Mouse (Mus musculus) ES-E14 (cell line): ENCODE data around the gene Cry2. TPM values are rescaled to one million over a fixed set of nuclear protein-coding genes. Genes with fewer than 3 reads are reported as not detected.
A peak's percentile ranks its signal among the peaks of the same experiment; 100 is the strongest.

Experiments
- DNase-seq: peaks from one replicate; pipeline ENCODE4 v3.0.0-alpha.2; 2013; ENCODE audit warnings: low read depth, low spot score
- H3K27ac ChIP-seq: 2 replicates; pipeline ENCODE4 v1.5.1; 2012; ENCODE audit warnings: low read depth, mild to moderate bottlenecking, low read length, moderate library complexity, mixed read lengths; ENCODE audit not compliant: poor library complexity, insufficient read depth, severe bottlenecking
- H3K36me3 ChIP-seq: 2 replicates; pipeline ENCODE4 v1.6.1; 2012; ENCODE audit warnings: mild to moderate bottlenecking, low read length, moderate library complexity, mixed read lengths; ENCODE audit not compliant: control insufficient read depth, poor library complexity, insufficient read depth, severe bottlenecking
- H3K4me1 ChIP-seq, 2 experiments: fragments of 150-350 bp in 1 of 2; sonication (generic) in 1 of 2; 2 replicates each; pipeline ENCODE4 v1.6.1; 2012; ENCODE audit warnings: low read length in 2 of 2, mild to moderate bottlenecking in 1 of 2, mixed read lengths in 1 of 2; ENCODE audit not compliant: control insufficient read depth in 2 of 2, insufficient read depth in 2 of 2, poor library complexity in 1 of 2
- H3K4me3 ChIP-seq, 2 experiments: fragments of 150-350 bp in 1 of 2; sonication (generic) in 1 of 2; 2 replicates each; pipeline ENCODE4 v1.5.1; 2012; ENCODE audit warnings: low read length in 2 of 2, low read depth in 1 of 2, mild to moderate bottlenecking in 1 of 2, mixed read lengths in 1 of 2; ENCODE audit not compliant: insufficient read depth in 1 of 2, poor library complexity in 1 of 2, severe bottlenecking in 1 of 2
- H3K9ac ChIP-seq: 2 replicates; pipeline ENCODE4 v1.6.1; 2012; ENCODE audit warnings: low read depth, mild to moderate bottlenecking, low read length, mixed read lengths; ENCODE audit not compliant: poor library complexity, insufficient read depth, severe bottlenecking
- H3K9me3 ChIP-seq: fragments of 150-350 bp; sonication (generic); 2 replicates; pipeline ENCODE4 v1.6.1; 2012; ENCODE audit warnings: low read depth, mild to moderate bottlenecking, low read length; ENCODE audit not compliant: control insufficient read depth, insufficient read depth
- CHD2 ChIP-seq: IDR thresholded peaks from 2 replicates; pipeline ENCODE4 v1.6.1; 2014; ENCODE audit warnings: mild to moderate bottlenecking, low read depth, low read length, inconsistent platforms
- HCFC1 ChIP-seq: IDR thresholded peaks from 2 replicates; pipeline ENCODE4 v1.6.1; 2012; ENCODE audit warnings: low read length, inconsistent platforms, borderline replicate concordance; ENCODE audit not compliant: insufficient read depth
- MAFK ChIP-seq: IDR thresholded peaks from 2 replicates; pipeline ENCODE4 v1.6.1; 2014; ENCODE audit warnings: mild to moderate bottlenecking, low read depth, low read length, inconsistent platforms; ENCODE audit not compliant: insufficient read depth
- ZC3H11A ChIP-seq: IDR thresholded peaks from 2 replicates; pipeline ENCODE4 v1.6.1; 2012; ENCODE audit warnings: low read depth, mild to moderate bottlenecking, inconsistent platforms, low read length, borderline replicate concordance
- ZNF384 ChIP-seq: IDR thresholded peaks from 2 replicates; pipeline ENCODE4 v1.6.1; 2012; ENCODE audit warnings: low read depth, low read length, inconsistent platforms
- in situ Hi-C, 2 experiments: fragments of 600-800 bp; cut with MboI; formaldehyde crosslinking; loops; one replicate each; pipeline ENCODE4 v1.15.1; 2025; ENCODE audit warnings: low sequenced_read_pairs in 2 of 2, inconsistent platforms in 1 of 2; ENCODE audit not compliant: unreplicated experiment in 2 of 2
- total RNA-seq: library from RNA; depleted of rRNA; stranded (reverse); fragments of 300-350 nt; gene quantifications from 2 replicates; pipeline ENCODE4 v1.2.3, GENCODE M21; 2012

The Cry2 gene
- total RNA-seq, 1 experiment: 11.7 TPM

- Histone ChIP-seq H3K36me3 (peaks cover 22% of the 10 kb centered on the region; the same call in 1 of the 2 replicates), H3K4me1 (peaks cover 2 to 14% of the 10 kb centered on the region in 2 experiments; a peak in 1 of 4 replicates), H3K4me3 (no peak overlapping the region), H3K9ac (no peak overlapping the region), H3K27ac (no peak overlapping the region), H3K9me3 (no peaks in the 10 kb centered on the region)
- in situ Hi-C loops: no loop called here
- TF ChIP-seq MAFK (no peak), CHD2 (no peak), ZNF384 (no peak), ZC3H11A (no peak)
- DNase-seq: no peak
Measured at GRCm38 (mm10) chr2:92388081-92388517, 45.7 kb downstream of the Cry2 start.

GRCm38 (mm10) chr2:92387646-92388045, 46.2 kb downstream of the Cry2 start:
- H3K9ac ChIP-seq: no peak overlapping the region
- in situ Hi-C loops: no loop called here
- no peak for DNase-seq
- H3K9me3 ChIP-seq: no peaks in the 10 kb centered on the region
- H3K27ac ChIP-seq: no peak overlapping the region
- H3K4me1 ChIP-seq: peaks cover 2 to 11% of the 10 kb centered on the region in 2 experiments; a peak in 1 of 4 replicates
- peaks cover 22% of the 10 kb centered on the region; the same call in 1 of the 2 replicates for H3K36me3 ChIP-seq
- no peak for TF ChIP-seq CHD2
- no peak for TF ChIP-seq ZNF384
- TF ChIP-seq MAFK: no peak
- no peak for TF ChIP-seq HCFC1
- no peak for TF ChIP-seq ZC3H11A
- no peak overlapping the region for H3K4me3 ChIP-seq

DNA sequence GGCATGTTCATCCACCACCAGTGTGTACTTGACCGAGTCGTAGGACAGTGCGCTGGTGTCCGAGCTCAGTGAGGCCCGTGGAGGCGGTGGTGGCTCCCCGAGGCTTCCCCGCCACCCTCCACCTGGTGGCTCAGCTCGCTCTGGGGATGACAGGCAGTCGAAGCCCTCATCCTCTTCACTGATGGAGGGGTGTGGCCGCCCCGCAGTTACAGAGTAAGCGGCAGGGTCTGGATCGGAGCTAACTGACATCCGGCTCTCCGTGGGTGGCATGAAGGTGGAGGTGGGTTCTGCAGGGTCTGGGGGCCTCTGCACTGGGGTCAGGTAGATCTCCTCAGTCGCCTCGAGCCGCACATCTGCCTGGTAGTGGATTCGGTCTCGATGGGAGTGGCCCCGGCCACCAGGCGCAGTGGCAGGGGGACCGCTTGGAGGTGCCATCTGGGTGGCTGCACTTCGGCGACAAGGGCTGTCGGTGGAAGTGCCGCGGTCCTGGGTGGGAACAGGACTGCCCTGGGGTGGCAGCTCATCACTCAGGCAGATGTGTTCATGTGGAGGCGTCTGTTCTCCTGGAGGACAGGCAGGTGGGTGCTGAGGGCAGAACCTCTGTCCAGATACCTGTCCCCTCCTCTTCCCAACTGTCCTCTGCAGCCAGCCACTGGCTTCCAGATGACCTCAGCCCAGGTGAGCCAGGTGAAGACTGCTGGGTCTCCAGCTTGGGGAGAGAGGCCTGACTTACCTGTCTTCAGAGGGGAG, 46.8 kb downstream of the Cry2 start:
- Histone ChIP-seq H3K27ac (no peak overlapping the region), H3K4me1 (peaks cover 2 to 10% of the 10 kb centered on the region in 2 experiments; a peak in 1 of 4 replicates), H3K9ac (0 out of 2 replicates have a peak overlapping the region, but pooled peaks have one; percentile 19), H3K36me3 (peaks cover 25% of the 10 kb centered on the region; the same call in 1 of the 2 replicates), H3K9me3 (no peaks in the 10 kb centered on the region), H3K4me3 (no peak overlapping the region)
- in situ Hi-C loops: no loop called here
- no peak for TF ChIP-seq CHD2
- no peak for DNase-seq

- H3K36me3 ChIP-seq: peaks cover 25% of the 10 kb centered on the region; the same call in 1 of the 2 replicates
- no peak for DNase-seq
- H3K4me1 ChIP-seq: peaks cover 2 to 9% of the 10 kb centered on the region in 2 experiments; a peak in 1 of 4 replicates
- H3K9me3 ChIP-seq: no peaks in the 10 kb centered on the region
- TF ChIP-seq HCFC1 (no peak), ZC3H11A (no peak), ZNF384 (no peak), CHD2 (no peak)
- in situ Hi-C loops: no loop called here
- no peak overlapping the region for H3K9ac ChIP-seq
- no peak overlapping the region for H3K4me3 ChIP-seq
- no peak overlapping the region; the same call in 1 of the 2 replicates for H3K27ac ChIP-seq
Measured at GRCm38 (mm10) chr2:92385113-92386051, 48.5 kb downstream of the Cry2 start.
